Mouse (Mus musculus): ENCODE measurements around the gene Tmem115. TPM values are rescaled to one million over a fixed set of nuclear protein-coding genes. Genes with fewer than 3 reads are reported as not detected.

Gene Tmem115
- polyA plus RNA-seq, 1 experiment = 28.6 TPM

DNA sequence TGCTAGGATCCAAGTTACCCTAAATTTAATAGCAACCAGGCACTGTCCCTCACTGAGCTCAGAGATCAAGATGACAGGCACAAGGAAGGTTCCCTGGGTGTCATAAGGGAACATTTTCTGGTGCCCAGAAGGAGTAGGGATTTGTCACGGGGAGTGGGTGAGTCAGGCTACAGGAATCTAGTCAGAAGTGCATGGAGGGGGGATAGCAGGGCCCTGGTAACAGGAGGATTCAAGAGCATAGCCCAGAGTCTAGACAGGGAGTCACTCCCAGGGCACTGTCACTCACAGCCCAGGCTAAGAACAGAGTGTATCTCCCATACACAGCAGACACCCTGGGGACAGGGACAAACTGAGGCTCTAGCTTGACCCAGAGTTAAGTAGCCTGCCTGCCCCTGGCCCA, 40.2 kb upstream of the Tmem115 start:
- Histone ChIP-seq H3K27ac (ENCODE audit: insufficient read depth, low read length) (no peak overlapping the region), H3K27me3 (ENCODE audit: control insufficient read depth, insufficient read depth, low read length) (no peaks in the 10 kb centered on the region), H3K4me1 (ENCODE audit: control insufficient read depth, insufficient read depth, insufficient read length) (no peaks in the 10 kb centered on the region), H3K36me3 (ENCODE audit: control insufficient read depth, insufficient read depth, low read length) (no peaks in the 10 kb centered on the region), H3K4me3 (ENCODE audit: extremely low read depth, insufficient read depth, insufficient read length) (no peak overlapping the region)
- no peak for DNase-seq (ENCODE audit: low read depth in 1 of 2, low spot score in 2 of 2)
- WGBS = 58% methylated on average over 1 of the region's 1 CpGs
- TF ChIP-seq CTCF (IDR thresholded peaks at IDR 0.05; ENCODE audit: extremely low read depth, insufficient read depth, insufficient read length, insufficient replicate concordance) (no peak), POLR2A (IDR thresholded peaks at IDR 0.05; ENCODE audit: low read depth, low read length) (no peak)

DNA sequence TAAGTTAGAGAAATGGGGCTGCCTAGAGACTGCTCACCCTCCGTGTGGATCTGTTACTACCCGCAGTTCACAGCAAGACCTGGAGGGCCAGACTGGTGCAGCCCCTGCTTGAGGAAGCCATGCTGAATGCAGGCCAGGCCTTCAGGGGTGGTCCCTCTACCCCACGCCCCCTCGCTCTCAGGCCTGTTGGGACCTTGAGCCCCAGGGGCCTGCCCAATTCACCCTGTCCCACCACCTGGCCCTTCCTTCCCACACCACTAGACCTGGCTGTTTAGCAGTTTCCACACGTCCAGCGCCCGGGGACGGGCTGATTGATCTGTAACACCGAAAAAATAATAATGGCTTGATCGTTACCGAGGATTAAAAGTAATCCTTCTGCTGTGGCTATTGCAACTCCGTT, 39.5 kb upstream of the Tmem115 start:
- Histone ChIP-seq H3K36me3 (ENCODE audit: control insufficient read depth, insufficient read depth, low read length) (no peaks in the 10 kb centered on the region), H3K4me3 (ENCODE audit: extremely low read depth, insufficient read depth, insufficient read length) (no peak overlapping the region), H3K4me1 (ENCODE audit: control insufficient read depth, insufficient read depth, insufficient read length) (no peaks in the 10 kb centered on the region), H3K27me3 (ENCODE audit: control insufficient read depth, insufficient read depth, low read length) (no peaks in the 10 kb centered on the region), H3K27ac (ENCODE audit: insufficient read depth, low read length) (no peak overlapping the region)
- 92% methylated on average over 12 of the region's 12 CpGs for WGBS
- no peak for TF ChIP-seq POLR2A (IDR thresholded peaks at IDR 0.05; ENCODE audit: low read depth, low read length)
- TF ChIP-seq CTCF (IDR thresholded peaks at IDR 0.05; ENCODE audit: extremely low read depth, insufficient read depth, insufficient read length, insufficient replicate concordance) = no peak
- no peak for DNase-seq (ENCODE audit: low read depth in 1 of 2, low spot score in 2 of 2)

DNA sequence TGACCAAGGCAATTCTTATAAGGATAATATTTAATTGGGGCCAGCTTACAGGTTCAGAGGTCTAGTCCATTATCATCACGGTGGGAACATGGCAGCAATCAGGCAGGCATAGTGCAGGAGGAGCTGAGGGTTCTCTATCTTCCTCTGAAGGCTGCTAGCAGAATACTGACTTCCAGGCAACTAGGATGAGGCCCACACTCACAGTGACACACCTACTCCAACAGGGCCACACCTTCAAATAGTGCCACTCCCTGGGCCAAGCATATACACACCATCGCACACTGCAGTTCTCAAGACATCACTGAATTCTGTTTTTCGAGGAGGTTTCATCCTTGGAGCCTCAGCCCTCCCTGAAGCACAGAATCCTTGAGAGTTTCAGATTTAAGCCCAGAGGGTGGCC, 37.4 kb upstream of the Tmem115 start:
- 75% methylated on average over 3 of the region's 3 CpGs for WGBS
- H3K4me3 ChIP-seq (ENCODE audit: extremely low read depth, insufficient read depth, insufficient read length) = no peak overlapping the region
- no peaks in the 10 kb centered on the region for H3K27me3 ChIP-seq (ENCODE audit: control insufficient read depth, insufficient read depth, low read length)
- H3K4me1 ChIP-seq (ENCODE audit: control insufficient read depth, insufficient read depth, insufficient read length) = no peaks in the 10 kb centered on the region
- DNase-seq (ENCODE audit: low read depth in 1 of 2, low spot score in 2 of 2) = no peak
- TF ChIP-seq POLR2A (IDR thresholded peaks at IDR 0.05; ENCODE audit: low read depth, low read length) (no peak), CTCF (IDR thresholded peaks at IDR 0.05; ENCODE audit: extremely low read depth, insufficient read depth, insufficient read length, insufficient replicate concordance) (no peak)
- no peak overlapping the region for H3K27ac ChIP-seq (ENCODE audit: insufficient read depth, low read length)
- H3K36me3 ChIP-seq (ENCODE audit: control insufficient read depth, insufficient read depth, low read length) = no peaks in the 10 kb centered on the region

DNA sequence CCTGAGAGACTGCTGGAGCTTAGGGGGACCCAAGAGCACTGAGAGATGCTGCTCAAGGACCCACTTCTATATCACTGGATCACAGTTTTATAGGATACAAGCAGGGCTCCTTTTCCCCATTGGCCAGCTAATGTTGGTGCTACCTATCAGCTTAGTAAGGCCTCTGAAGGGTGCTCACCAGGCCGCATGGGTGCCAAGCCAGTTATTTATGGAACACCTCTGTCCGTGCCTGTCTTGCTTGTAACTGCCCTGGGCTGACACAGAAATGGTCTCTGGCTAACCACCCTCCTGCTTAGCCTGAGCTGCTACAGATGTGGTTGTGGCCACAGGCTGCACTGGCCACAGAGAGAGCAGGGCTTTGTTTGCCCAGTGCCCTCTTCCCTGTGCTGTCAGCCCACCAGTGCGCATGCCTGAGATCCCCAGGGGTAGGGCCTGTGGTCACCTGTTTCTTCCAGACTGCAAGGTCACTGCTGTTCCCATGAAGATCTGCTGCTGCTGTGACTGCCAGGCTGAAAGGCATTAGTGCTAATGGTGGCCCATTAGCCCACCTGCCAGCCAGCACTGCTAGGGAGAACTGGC, 32.9 kb upstream of the Tmem115 start:
- Histone ChIP-seq H3K27me3 (ENCODE audit: control insufficient read depth, insufficient read depth, low read length) (no peaks in the 10 kb centered on the region), H3K36me3 (ENCODE audit: control insufficient read depth, insufficient read depth, low read length) (no peaks in the 10 kb centered on the region)

DNA sequence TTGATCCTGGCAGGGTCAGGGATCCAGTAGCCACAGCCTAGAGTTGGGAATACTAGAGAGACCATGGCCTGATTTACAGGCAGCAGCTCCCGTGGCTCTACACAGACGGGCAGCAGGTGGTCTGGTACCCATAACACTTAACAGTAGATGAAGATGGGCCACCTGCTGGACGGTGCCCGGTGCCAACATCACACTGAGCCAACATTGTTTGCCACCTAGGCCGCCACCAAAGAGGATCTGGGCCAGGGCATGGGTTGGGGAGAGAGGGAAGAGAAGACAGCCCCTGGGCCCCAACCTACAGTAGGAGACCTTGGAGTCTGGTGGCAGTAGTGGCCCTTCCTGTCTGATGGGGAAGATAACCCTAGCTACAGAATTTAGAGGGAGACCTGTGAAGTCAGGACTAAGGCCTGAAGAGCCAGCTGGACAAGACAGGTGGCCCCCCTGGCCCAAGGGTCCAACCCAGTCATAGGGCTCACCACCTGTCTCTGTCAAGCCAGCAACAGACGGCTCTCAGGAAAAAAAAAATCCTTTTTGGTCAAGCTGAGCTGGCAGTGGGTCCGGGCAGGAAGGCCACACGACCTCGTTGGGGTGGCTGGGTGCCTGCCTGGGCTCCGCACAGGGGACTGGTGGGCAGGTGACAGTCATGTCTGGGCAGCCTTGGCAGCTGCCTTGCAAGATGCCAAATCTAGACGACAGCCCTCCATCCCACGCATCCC, 31.5 kb upstream of the Tmem115 start:
- 83% methylated on average over 12 of the region's 12 CpGs for WGBS

More for the DNA sequence above, 32.9 kb upstream of the Tmem115 start:
- no peak for DNase-seq (ENCODE audit: low read depth in 1 of 2, low spot score in 2 of 2)
- 79% methylated on average over 3 of the region's 3 CpGs for WGBS
- Histone ChIP-seq H3K4me1 (ENCODE audit: control insufficient read depth, insufficient read depth, insufficient read length) (no peaks in the 10 kb centered on the region), H3K4me3 (ENCODE audit: extremely low read depth, insufficient read depth, insufficient read length) (no peak overlapping the region), H3K27ac (ENCODE audit: insufficient read depth, low read length) (no peak overlapping the region)
- no peak for TF ChIP-seq POLR2A (IDR thresholded peaks at IDR 0.05; ENCODE audit: low read depth, low read length)
- TF ChIP-seq CTCF (IDR thresholded peaks at IDR 0.05; ENCODE audit: extremely low read depth, insufficient read depth, insufficient read length, insufficient replicate concordance) = no peak

DNA sequence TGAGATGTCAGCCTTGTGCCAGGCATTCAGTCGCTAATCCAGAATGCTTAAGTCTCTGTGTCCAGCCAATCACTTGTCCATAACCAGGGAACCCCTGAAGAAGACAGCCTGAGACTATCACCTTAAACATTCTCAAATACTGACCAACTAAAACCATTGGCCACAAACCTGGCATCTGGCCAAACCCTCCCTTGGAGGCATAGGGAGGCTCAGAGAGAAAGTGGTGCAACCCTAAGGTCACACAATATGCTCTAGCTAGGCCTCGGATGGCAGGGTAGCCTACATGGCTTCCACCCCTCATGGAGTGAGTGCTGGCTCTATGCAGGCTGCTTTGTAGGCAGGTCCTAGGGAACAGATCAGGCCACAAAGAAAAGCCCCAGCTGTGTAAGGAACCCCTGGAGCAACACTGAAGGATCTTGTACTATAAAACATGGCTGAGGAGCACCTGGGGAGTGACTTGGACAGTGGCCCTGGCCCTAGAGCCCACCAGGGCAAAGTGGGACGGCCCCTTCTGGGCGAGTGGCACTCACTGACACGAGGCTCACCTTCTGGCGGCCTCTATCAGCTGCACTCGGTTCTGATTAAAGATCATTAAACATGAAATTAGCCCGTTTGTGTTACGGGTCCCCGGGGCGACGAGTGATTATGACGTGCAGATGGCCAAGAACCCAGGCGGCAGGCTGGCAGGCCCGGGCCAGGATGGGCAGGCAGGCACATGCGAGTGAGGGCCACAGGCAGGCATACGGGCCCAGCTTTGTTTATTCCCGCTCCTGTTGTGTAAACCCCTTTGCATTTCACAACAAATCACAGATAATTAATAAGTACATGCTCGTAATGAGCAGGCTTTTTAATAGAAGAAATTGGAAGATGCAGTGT, 28.8 kb upstream of the Tmem115 start:
- TF ChIP-seq POLR2A (IDR thresholded peaks at IDR 0.05; ENCODE audit: low read depth, low read length) = no peak
- TF ChIP-seq CTCF (IDR thresholded peaks at IDR 0.05; ENCODE audit: extremely low read depth, insufficient read depth, insufficient read length, insufficient replicate concordance) = no peak
- H3K4me1 ChIP-seq (ENCODE audit: control insufficient read depth, insufficient read depth, insufficient read length) = no peaks in the 10 kb centered on the region
- 90% methylated on average over 19 of the region's 19 CpGs for WGBS
- no peak overlapping the region for H3K4me3 ChIP-seq (ENCODE audit: extremely low read depth, insufficient read depth, insufficient read length)
- DNase-seq (ENCODE audit: low read depth in 1 of 2, low spot score in 2 of 2) = no peak
- H3K36me3 ChIP-seq (ENCODE audit: control insufficient read depth, insufficient read depth, low read length) = no peaks in the 10 kb centered on the region
- H3K27ac ChIP-seq (ENCODE audit: insufficient read depth, low read length) = no peak overlapping the region
- no peaks in the 10 kb centered on the region for H3K27me3 ChIP-seq (ENCODE audit: control insufficient read depth, insufficient read depth, low read length)

More for the DNA sequence above, 31.5 kb upstream of the Tmem115 start:
- H3K4me1 ChIP-seq (ENCODE audit: control insufficient read depth, insufficient read depth, insufficient read length) = no peaks in the 10 kb centered on the region
- no peak overlapping the region for H3K4me3 ChIP-seq (ENCODE audit: extremely low read depth, insufficient read depth, insufficient read length)
- H3K27ac ChIP-seq (ENCODE audit: insufficient read depth, low read length) = no peak overlapping the region
- no peaks in the 10 kb centered on the region for H3K36me3 ChIP-seq (ENCODE audit: control insufficient read depth, insufficient read depth, low read length)
- DNase-seq (ENCODE audit: low read depth in 1 of 2, low spot score in 2 of 2) = no peak
- TF ChIP-seq POLR2A (IDR thresholded peaks at IDR 0.05; ENCODE audit: low read depth, low read length) (no peak), CTCF (IDR thresholded peaks at IDR 0.05; ENCODE audit: extremely low read depth, insufficient read depth, insufficient read length, insufficient replicate concordance) (no peak)
- H3K27me3 ChIP-seq (ENCODE audit: control insufficient read depth, insufficient read depth, low read length) = no peaks in the 10 kb centered on the region
